Mouse (Mus musculus) MEL (cell line): ENCODE measurements around the gene Epb41l2. TPM values are rescaled to one million over a fixed set of nuclear protein-coding genes. Genes with fewer than 3 reads are reported as not detected.

ENCODE experiments used
- DNase-seq: peaks from one replicate; pipeline ENCODE4 v3.0.0; 2011; ENCODE audit warnings: low read depth, low spot score
- H3K27ac ChIP-seq: 2 replicates; pipeline ENCODE4 v1.5.1; 2012; ENCODE audit warnings: low read depth, mild to moderate bottlenecking, control low read depth, low read length, moderate library complexity; ENCODE audit not compliant: control insufficient read depth
- H3K27me3 ChIP-seq, 2 experiments: fragments of 150-350 bp in 1 of 2; sonication (generic) in 1 of 2; 2 replicates each; pipeline ENCODE4 v1.6.1; 2012; ENCODE audit warnings: low read length in 2 of 2, mild to moderate bottlenecking in 2 of 2, improper control_type of control experiment in 1 of 2, moderate library complexity in 1 of 2; ENCODE audit not compliant: insufficient read depth in 2 of 2, control insufficient read depth in 1 of 2
- H3K36me3 ChIP-seq, 2 experiments: 2 replicates each; pipeline ENCODE4 v1.6.1; 2012 to 2014; ENCODE audit warnings: low read length in 2 of 2, improper control_type of control experiment in 1 of 2, inconsistent platforms in 1 of 2, mild to moderate bottlenecking in 1 of 2; ENCODE audit not compliant: insufficient read depth in 2 of 2, control insufficient read depth in 1 of 2
- H3K4me1 ChIP-seq, 2 experiments: fragments of 150-350 bp in 1 of 2; sonication (generic) in 1 of 2; 2 replicates each; pipeline ENCODE4 v1.6.1; 2012; ENCODE audit warnings: low read length in 2 of 2, improper control_type of control experiment in 1 of 2, mild to moderate bottlenecking in 1 of 2; ENCODE audit not compliant: insufficient read depth in 2 of 2, control insufficient read depth in 1 of 2
- H3K4me3 ChIP-seq, 2 experiments: fragments of 150-350 bp in 1 of 2; sonication (generic) in 1 of 2; 2 replicates each; pipeline ENCODE4 v1.5.1; 2012; ENCODE audit warnings: low read depth in 2 of 2, low read length in 2 of 2, mild to moderate bottlenecking in 2 of 2, moderate library complexity in 2 of 2, control low read depth in 1 of 2, improper control_type of control experiment in 1 of 2; ENCODE audit not compliant: control insufficient read depth in 1 of 2, insufficient read depth in 1 of 2
- H3K79me2 ChIP-seq: 2 replicates; pipeline ENCODE4 v1.6.1; 2012; ENCODE audit warnings: mild to moderate bottlenecking, low read length, moderate library complexity; ENCODE audit not compliant: control insufficient read depth, poor library complexity, insufficient read depth
- H3K9ac ChIP-seq: 2 replicates; pipeline ENCODE4 v1.6.1; 2012; ENCODE audit warnings: low read depth, mild to moderate bottlenecking, control low read depth, low read length, moderate library complexity; ENCODE audit not compliant: control insufficient read depth, poor library complexity, severe bottlenecking
- H3K9me3 ChIP-seq: fragments of 150-350 bp; sonication (generic); replicated peaks from 2 replicates; pipeline ENCODE4 v1.6.1; 2012; ENCODE audit warnings: mild to moderate bottlenecking, low read length, improper control_type of control experiment, moderate library complexity; ENCODE audit not compliant: insufficient read depth
- BHLHE40 ChIP-seq: IDR thresholded peaks from 2 replicates; pipeline ENCODE4 v1.6.1; 2012; ENCODE audit warnings: low read depth, mild to moderate bottlenecking, inconsistent platforms, low read length, improper control_type of control experiment, borderline replicate concordance
- CHD1 ChIP-seq: IDR thresholded peaks from 2 replicates; pipeline ENCODE4 v1.6.1; 2012; ENCODE audit warnings: low read depth, mild to moderate bottlenecking, inconsistent platforms, low read length, improper control_type of control experiment
- CTCF ChIP-seq, 3 experiments: IDR thresholded peaks in 2 of 3; conservative IDR thresholded peaks in 1 of 3; 2 replicates each; pipeline ENCODE4 v1.5.1; 2011 to 2012; ENCODE audit warnings: low read length in 3 of 3, low read depth in 2 of 3, mild to moderate bottlenecking in 2 of 3, improper control_type of control experiment in 1 of 3, inconsistent platforms in 1 of 3, mixed read lengths in 1 of 3, moderate library complexity in 1 of 3; ENCODE audit not compliant: control insufficient read depth in 1 of 3, insufficient read depth in 1 of 3, poor library complexity in 1 of 3, severe bottlenecking in 1 of 3
- E2F4 ChIP-seq: IDR thresholded peaks from 2 replicates; pipeline ENCODE4 v1.6.1; 2011; ENCODE audit warnings: low read depth, low read length, improper control_type of control experiment, borderline replicate concordance
- ETS1 ChIP-seq: IDR thresholded peaks from 2 replicates; pipeline ENCODE4 v1.6.1; 2012; ENCODE audit warnings: low read depth, mild to moderate bottlenecking, inconsistent platforms, low read length, improper control_type of control experiment, moderate library complexity
- GATA1 ChIP-seq: IDR thresholded peaks from 2 replicates; pipeline ENCODE4 v1.6.1; 2011; ENCODE audit warnings: low read depth, low read length, improper control_type of control experiment
- HCFC1 ChIP-seq: IDR thresholded peaks from 2 replicates; pipeline ENCODE4 v1.6.1; 2012; ENCODE audit warnings: low read depth, mild to moderate bottlenecking, inconsistent platforms, low read length, improper control_type of control experiment, moderate library complexity
- MAFK ChIP-seq: IDR thresholded peaks from 2 replicates; pipeline ENCODE4 v1.6.1; 2011; ENCODE audit warnings: low read depth, mild to moderate bottlenecking, low read length, improper control_type of control experiment, borderline replicate concordance
- MAX ChIP-seq: IDR thresholded peaks from 2 replicates; pipeline ENCODE4 v1.6.1; 2011; ENCODE audit warnings: low read length, improper control_type of control experiment
- MAZ ChIP-seq: IDR thresholded peaks from 2 replicates; pipeline ENCODE4 v1.6.1; 2012; ENCODE audit warnings: low read depth, mild to moderate bottlenecking, inconsistent platforms, low read length, improper control_type of control experiment
- MYB ChIP-seq: IDR thresholded peaks from 2 replicates; pipeline ENCODE4 v1.6.1; 2011; ENCODE audit warnings: mild to moderate bottlenecking, low read depth, low read length, improper control_type of control experiment
- MYC ChIP-seq: IDR thresholded peaks from 2 replicates; pipeline ENCODE4 v1.6.1; 2011; ENCODE audit warnings: low read depth, mild to moderate bottlenecking, low read length, improper control_type of control experiment, moderate library complexity
- SIN3A ChIP-seq: IDR thresholded peaks from 2 replicates; pipeline ENCODE4 v1.6.1; 2012; ENCODE audit warnings: low read length, improper control_type of control experiment, inconsistent platforms
- SMC3 ChIP-seq: IDR thresholded peaks from 2 replicates; pipeline ENCODE4 v1.6.1; 2011; ENCODE audit warnings: low read depth, low read length, improper control_type of control experiment
- TAL1 ChIP-seq: IDR thresholded peaks from 2 replicates; pipeline ENCODE4 v1.6.1; 2012; ENCODE audit warnings: mild to moderate bottlenecking, inconsistent platforms, low read length, moderate library complexity, mixed read lengths
- UBTF ChIP-seq: IDR thresholded peaks from 2 replicates; pipeline ENCODE4 v1.6.1; 2012; ENCODE audit warnings: low read depth, mild to moderate bottlenecking, inconsistent platforms, low read length, improper control_type of control experiment, moderate library complexity, borderline replicate concordance; ENCODE audit not compliant: insufficient read depth
- USF1 ChIP-seq: IDR thresholded peaks from 2 replicates; pipeline ENCODE4 v1.6.1; 2014; ENCODE audit warnings: low read depth, mild to moderate bottlenecking, inconsistent platforms, low read length, improper control_type of control experiment, moderate library complexity
- ZC3H11A ChIP-seq: IDR thresholded peaks from 2 replicates; pipeline ENCODE4 v1.6.1; 2012; ENCODE audit warnings: low read depth, mild to moderate bottlenecking, inconsistent platforms, low read length, improper control_type of control experiment
- ZKSCAN1 ChIP-seq: IDR thresholded peaks from 2 replicates; pipeline ENCODE4 v1.6.1; 2012; ENCODE audit warnings: low read depth, mild to moderate bottlenecking, inconsistent platforms, low read length, improper control_type of control experiment, moderate library complexity
- ZNF384 ChIP-seq: IDR thresholded peaks from 2 replicates; pipeline ENCODE4 v1.6.1; 2012; ENCODE audit warnings: low read depth, mild to moderate bottlenecking, inconsistent platforms, low read length, improper control_type of control experiment
- polyA plus RNA-seq, 2 experiments: library from polyadenylated mRNA; stranded (reverse) in 1 of 2; unstranded in 1 of 2; fragments of >175 nt in 1 of 2; fragments of >200 nt in 1 of 2; gene quantifications; 2 replicates each; pipeline versions ENCODE4 v1.2.1 to v1.2.4; 2012; ENCODE audit warnings: low replicate concordance in 2 of 2, low read depth in 1 of 2; ENCODE audit not compliant: insufficient read length in 2 of 2, insufficient read depth in 1 of 2, missing spikeins in 1 of 2
- total RNA-seq: library from RNA; depleted of rRNA; stranded (reverse); fragments of 300-350 nt; gene quantifications from 2 replicates; pipeline ENCODE4 v1.2.3, GENCODE M21; 2012

The Epb41l2 gene
- total and polyA plus RNA-seq, 3 experiments: 4.7 to 23.7 TPM; not detected in 1

DNA sequence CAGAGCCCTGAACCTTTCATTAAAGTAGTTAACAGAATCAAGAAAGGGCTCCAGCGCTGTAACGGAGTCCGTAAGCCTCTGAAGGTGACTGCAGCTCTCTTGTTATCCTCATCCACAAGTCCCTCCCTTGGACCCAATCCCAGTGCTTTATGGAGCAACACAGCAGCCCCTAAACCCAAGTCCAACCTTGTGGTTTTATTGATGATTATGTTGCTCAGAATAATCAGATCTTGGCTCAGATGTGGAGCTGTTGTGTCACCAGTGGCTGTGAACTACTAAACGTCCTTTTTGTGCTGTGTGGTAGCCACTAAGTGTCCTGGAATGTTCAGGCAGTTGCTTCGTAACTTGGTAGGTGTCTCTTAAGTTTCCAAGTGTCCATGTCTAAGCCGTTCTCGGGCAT is 33.2 kb downstream of the Epb41l2 start:
- H3K4me1 ChIP-seq: no peaks in the 10 kb centered on the region
- H3K9me3 ChIP-seq: no peaks in the 10 kb centered on the region
- no peaks in the 10 kb centered on the region for H3K79me2 ChIP-seq
- TF ChIP-seq ETS1 (no peak), BHLHE40 (no peak), SMC3 (no peak), USF1 (no peak), TAL1 (no peak), ZNF384 (no peak), ZKSCAN1 (no peak), MAZ (no peak), E2F4 (no peak), MAX (no peak), HCFC1 (no peak)
- TF ChIP-seq, all 39 proteins: peak for 0
- H3K27me3 ChIP-seq: no peaks in the 10 kb centered on the region
- H3K9ac ChIP-seq: no peak overlapping the region
- H3K4me3 ChIP-seq: no peak overlapping the region
- no peak for DNase-seq
- H3K27ac ChIP-seq: no peak overlapping the region
- no peaks in the 10 kb centered on the region for H3K36me3 ChIP-seq

DNA sequence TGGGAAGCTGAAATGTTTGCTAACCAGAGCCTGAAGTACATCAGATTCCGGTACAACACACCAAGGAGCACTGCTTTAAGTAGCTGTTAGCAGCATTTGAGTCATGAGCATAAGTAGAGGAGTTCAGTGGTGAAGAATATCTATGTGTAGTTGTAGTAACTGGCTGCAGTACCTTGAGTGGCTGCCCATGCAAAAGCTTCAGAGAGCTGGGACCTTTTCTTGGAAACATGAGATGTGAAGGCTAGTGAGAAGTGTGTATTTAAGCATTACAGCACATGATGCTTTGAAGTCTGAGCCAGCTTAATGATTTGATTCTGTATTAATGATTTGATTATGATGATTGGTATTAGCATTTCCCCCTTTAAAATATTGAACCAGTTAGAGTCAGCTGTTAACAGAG is 34.1 kb downstream of the Epb41l2 start:
- Histone ChIP-seq H3K36me3 (no peaks in the 10 kb centered on the region), H3K27ac (no peak overlapping the region), H3K79me2 (no peaks in the 10 kb centered on the region)

DNA sequence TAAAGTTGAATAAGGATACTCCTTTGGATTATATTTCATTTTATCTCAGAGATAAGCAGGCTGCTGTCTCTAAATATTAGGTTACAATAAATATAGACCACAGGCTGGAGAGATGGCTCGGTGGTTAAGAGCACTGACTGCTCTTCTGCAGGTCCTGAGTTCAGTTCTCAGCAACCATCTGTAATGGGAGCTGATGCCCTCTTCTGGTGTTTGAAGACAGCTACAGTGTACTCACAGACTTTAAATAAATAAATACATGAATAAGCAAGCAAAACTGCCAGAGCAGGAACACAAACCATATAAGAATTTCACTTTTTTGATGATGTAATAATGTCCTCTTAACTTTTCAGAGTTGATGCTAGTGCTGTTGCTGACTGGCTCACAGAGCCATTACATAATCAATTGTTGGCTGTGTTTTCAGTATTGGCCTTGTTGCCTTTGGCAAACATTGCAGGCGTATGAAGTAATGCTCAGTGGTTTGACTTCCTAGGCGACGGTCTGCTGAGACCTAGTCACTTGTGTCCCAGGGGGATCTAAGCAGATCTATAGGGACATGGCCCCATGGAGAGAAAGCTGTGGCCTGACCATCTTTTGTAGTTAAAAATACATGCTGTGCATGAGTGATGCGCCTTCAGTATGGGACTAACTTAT is 35.8 kb downstream of the Epb41l2 start:
- Histone ChIP-seq H3K9ac (no peak overlapping the region), H3K27ac (no peak overlapping the region), H3K27me3 (no peaks in the 10 kb centered on the region), H3K9me3 (no peaks in the 10 kb centered on the region), H3K79me2 (no peaks in the 10 kb centered on the region), H3K4me3 (no peak overlapping the region), H3K36me3 (no peaks in the 10 kb centered on the region), H3K4me1 (no peaks in the 10 kb centered on the region)
- peak in 1 of 3 experiments; percentile 16; a peak in 1 of 6 replicates for TF ChIP-seq CTCF (IDR thresholded peaks at IDR 0.05 in 2 of 3, conservative IDR thresholded peaks at IDR 0.05 in 1 of 3; ENCODE audit: control insufficient read depth in 1 of 3, insufficient read depth in 1 of 3, low read depth in 2 of 3, low read length in 3 of 3, poor library complexity in 1 of 3, severe bottlenecking in 1 of 3)
- TF ChIP-seq MAFK: no peak
- peak; percentile 17; the same call in 1 of the 2 replicates for TF ChIP-seq SMC3
- TF ChIP-seq MYC: no peak
- DNase-seq: no peak

More for the DNA sequence above, 34.1 kb downstream of the Epb41l2 start:
- no peak for DNase-seq
- H3K4me1 ChIP-seq: no peaks in the 10 kb centered on the region
- no peaks in the 10 kb centered on the region for H3K27me3 ChIP-seq
- no peak for TF ChIP-seq USF1
- TF ChIP-seq MAX: no peak
- no peak for TF ChIP-seq UBTF
- TF ChIP-seq MYB: no peak
- no peak for TF ChIP-seq SMC3
- no peak for TF ChIP-seq ZC3H11A
- TF ChIP-seq GATA1: no peak
- TF ChIP-seq SIN3A: no peak
- TF ChIP-seq CHD1: no peak
- no peaks in the 10 kb centered on the region for H3K9me3 ChIP-seq
- no peak overlapping the region for H3K9ac ChIP-seq
- no peak overlapping the region for H3K4me3 ChIP-seq
